Mouse (Mus musculus): ENCODE data around the gene H2afj.

GRCm38 (mm10) chr6:136852762-136853161 is 44.7 kb downstream of the H2afj start:
- TF ChIP-seq CTCF (IDR thresholded peaks at IDR 0.05; ENCODE audit: low read depth) (no peak), EP300 (optimal IDR thresholded peaks at IDR 0.05) (no peak)
